Mouse (Mus musculus): ENCODE data around the gene Uhrf1bp1l.

The Uhrf1bp1l gene

GRCm38 (mm10) chr10:89745666-89746020 is 852 bp downstream of the Uhrf1bp1l start:
- peak; percentile 38 for DNase-seq (ENCODE audit: low read depth, low spot score)

DNA sequence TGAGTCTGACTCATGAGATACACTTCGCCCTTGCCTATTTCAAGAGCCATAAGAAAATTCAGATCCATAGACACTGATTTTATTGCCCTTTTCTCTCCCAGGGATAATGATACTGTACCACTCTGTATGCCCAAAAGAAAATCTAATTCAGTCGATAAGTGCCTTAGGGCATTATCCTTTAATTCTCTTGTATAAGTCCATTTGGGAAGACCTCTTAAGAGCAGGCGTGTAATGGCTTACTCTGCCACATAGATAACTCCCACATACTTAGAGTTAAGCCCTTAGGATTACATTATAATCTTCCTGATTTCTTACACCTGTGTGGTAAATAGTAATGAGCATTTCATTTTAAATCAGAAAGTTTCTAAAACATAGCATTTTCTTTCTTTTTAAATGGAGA is 1.8 kb downstream of the Uhrf1bp1l start:
- no peak for DNase-seq (ENCODE audit: low read depth, low spot score)

GRCm38 (mm10) chr10:89747221-89747905 is 2.6 kb downstream of the Uhrf1bp1l start:
- DNase-seq (ENCODE audit: low read depth, low spot score) = no peak

DNA sequence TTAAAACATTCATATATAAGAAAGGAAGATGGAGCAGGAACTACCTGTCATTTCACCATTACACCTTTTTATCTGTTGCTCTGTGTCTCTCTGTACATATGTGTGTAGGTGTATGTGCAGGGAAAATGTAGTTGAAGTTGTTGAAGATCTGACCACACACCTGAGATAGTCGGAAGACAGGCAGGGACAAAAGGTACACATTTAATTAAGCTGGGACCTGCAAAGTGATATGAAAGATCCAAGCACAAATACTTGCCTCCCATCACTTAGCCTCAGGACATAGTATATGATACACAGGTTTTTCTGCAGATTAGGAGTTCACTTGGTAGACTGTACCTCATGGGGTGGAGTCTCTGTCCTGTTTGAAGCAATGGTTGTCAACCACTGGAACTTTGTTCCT is 3.1 kb downstream of the Uhrf1bp1l start:
- DNase-seq (ENCODE audit: low read depth, low spot score) = no peak

DNA sequence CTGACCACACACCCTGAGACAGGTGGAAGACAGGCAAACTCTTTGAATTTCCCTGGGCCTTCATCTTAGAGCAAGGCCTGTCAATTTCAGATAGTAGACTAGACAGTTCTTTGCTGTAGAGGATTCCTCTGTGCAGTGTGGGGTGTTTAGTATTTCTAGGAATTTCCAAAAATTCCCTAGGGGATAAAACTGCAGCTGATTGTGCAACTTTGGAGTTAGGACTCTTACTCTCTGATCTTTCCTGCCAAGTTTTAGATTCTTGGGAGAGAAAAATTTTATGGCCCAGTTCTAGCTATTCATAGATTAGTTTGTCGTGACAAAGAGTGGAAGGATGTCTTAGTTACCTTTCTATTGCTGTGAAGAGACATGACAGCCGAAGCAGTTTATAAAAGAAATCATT is 3.8 kb downstream of the Uhrf1bp1l start:
- no peak for DNase-seq (ENCODE audit: low read depth, low spot score)

DNA sequence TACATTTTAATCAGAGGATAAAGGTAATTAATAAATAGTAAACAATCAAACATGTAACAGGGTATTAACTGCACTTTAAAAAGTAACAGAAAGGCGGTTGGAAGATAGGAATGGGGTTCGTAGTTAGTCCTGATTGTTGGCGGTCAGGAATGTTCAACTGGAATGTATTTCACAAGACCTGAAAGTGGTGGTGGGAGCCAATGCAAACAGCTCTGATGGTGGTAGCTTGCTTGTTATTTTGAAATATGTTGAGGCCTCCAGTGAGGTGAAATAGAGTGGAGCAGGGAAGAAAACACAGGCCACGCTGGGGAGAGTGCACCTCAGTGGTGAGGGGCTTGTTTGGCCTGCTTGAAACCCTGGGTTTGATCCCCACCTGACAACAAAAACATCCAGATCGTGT is 6.3 kb downstream of the Uhrf1bp1l start:
- DNase-seq (ENCODE audit: low read depth, low spot score) = no peak

GRCm38 (mm10) chr10:89755231-89755630 is 10.4 kb downstream of the Uhrf1bp1l start:
- DNase-seq (ENCODE audit: low read depth, low spot score) = no peak

DNA sequence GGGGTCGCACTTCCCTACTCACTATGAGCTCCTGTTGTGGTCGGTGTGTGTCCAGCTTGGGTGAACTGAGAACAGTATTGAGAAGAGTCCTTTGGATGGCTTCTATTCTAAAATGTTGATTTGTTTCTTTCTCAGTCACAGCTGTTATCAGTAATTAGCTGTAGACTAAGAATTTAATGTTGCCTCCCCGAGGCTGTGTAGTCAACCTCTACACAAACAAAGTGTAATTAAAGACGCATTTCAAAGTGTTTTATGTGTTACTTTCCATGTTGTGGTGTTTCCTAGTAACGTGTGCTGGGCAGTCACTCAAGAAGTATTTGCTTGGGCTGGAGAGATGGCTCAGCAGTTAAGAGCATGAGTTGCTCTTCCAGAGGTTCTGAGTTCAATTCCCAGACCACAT is 16.0 kb downstream of the Uhrf1bp1l start:
- peak; percentile 25 for DNase-seq (ENCODE audit: low read depth, low spot score)

GRCm38 (mm10) chr10:89764457-89765121 is 19.8 kb downstream of the Uhrf1bp1l start:
- DNase-seq (ENCODE audit: low read depth, low spot score) = no peak

DNA sequence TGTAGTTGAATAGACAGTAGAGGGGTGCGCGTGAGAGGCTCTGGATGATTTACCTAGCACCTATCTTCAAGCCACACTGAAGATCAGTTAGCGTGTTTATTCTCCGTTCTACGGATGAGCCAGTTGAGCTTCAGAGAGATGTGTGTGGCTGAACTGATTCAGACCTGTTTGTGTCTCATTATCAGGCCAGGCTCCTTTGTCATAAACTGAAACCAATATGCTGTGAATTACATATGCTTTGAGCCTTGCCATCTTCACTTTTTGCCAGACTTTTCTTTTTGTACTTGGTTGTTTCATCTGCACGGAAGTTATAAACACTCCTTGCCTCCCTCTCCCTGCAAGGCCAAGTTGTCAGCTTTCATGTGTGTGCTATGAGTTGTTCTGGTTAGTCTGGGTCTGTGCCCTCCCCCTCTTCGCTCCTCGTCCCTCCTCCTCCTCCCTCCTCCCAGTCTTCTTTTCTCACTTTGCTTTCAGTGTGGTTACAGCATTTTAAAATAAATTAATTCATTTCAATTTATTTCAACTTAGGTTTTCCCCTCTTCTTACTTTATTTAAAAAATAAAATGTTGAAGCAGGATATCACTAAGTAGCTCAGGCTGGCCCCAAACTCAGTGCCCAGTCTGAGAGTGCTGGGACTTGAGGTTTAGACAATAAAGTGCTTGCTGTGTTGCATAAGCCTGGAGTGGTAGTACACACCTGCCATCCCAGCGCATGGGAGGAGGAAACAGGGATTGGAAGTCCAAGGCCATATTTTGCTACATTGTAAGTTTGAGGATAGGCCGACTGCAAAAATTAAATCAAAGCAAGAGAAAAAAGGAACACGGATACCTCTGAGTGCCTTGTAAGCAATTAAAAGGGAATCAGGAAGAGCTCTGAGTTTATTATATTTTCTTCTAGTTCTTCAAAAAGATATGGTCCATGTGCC is 21.3 kb downstream of the Uhrf1bp1l start:
- DNase-seq (ENCODE audit: low read depth, low spot score) = no peak

DNA sequence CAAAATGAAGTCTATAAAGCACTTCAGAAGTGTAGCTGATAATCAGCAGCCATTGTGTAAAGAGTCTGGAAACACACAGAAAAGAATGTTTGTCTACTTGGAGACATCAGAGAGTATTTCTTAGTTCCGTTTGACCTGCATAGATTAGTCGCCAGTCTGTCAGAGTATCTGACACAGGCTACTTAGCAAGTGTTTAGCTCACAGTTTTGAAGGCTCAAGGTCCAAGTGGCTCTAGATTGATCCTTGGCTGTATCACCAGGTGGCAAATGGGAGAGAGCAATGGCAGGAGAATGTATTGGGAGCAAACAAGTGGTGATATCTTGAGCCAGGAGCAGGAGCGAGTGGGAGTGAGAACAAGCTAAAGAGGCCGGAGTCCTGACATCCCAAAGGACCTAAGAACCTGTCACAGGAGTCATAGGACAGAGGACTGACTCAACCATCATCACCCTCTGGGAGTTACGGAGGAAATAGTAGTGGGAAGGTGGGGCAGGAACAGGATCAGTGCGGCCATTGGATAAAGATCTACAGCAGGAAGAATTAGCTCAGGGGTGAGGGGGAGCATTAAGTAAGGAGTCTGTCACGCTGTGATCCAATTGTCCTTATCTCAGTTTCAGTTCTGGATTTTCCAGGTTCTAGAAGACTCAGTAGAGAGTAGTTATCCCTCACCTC is 23.7 kb downstream of the Uhrf1bp1l start:
- DNase-seq (ENCODE audit: low read depth, low spot score) = no peak

DNA sequence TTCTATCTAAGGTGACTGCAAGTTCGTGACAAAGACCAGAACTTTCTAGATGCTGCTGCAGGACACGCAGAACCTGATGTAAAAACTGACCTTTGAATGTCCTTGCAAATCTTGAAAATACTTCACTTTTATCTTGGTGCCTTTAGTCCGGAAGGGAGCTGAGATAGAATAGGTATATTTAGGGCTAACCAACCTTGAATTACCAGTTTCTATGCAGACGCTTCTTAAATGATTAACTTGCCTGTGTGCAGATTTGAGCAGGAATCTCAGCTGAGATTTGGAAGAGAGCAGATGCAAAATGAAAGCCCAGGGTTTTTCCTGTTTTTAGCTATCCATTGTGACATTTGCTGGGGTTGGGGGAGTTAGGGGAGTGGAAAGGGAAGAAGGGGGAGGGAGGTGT is 24.3 kb downstream of the Uhrf1bp1l start:
- DNase-seq (ENCODE audit: low read depth, low spot score) = no peak

DNA sequence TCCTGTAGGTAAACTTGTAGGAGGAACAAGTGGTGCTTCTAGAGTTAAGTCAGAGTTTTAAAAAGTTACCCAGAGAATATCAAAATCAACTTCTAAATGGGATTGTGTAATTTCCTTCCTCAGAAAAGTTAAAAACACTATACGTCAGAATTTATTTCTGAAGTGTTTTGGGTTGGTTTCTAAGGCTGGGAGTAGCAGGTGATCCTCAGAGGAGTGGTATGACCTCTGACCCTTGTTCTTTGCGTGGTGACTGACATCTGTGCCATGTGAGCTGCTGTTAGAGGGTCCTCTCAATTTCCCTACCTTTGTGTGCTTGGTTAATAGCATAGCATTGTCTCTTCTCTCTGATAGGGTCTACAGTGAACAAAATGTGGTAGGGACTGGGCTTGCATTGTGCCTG is 27.1 kb downstream of the Uhrf1bp1l start:
- no peak for DNase-seq (ENCODE audit: low read depth, low spot score)

- no peak for DNase-seq (ENCODE audit: low read depth, low spot score)
These were observed 31.2 kb downstream of the Uhrf1bp1l start for GRCm38 (mm10) chr10:89776029-89776428.

GRCm38 (mm10) chr10:89791870-89792269 is 47.1 kb downstream of the Uhrf1bp1l start:
- no peak for DNase-seq (ENCODE audit: low read depth, low spot score)

GRCm38 (mm10) chr10:89794121-89794520 is 49.3 kb downstream of the Uhrf1bp1l start:
- no peak for DNase-seq (ENCODE audit: low read depth, low spot score)

GRCm38 (mm10) chr10:89819146-89819545 is 74.4 kb downstream of the Uhrf1bp1l start:
- DNase-seq (ENCODE audit: low read depth, low spot score) = no peak

GRCm38 (mm10) chr10:89823906-89824305 is 79.1 kb downstream of the Uhrf1bp1l start:
- DNase-seq (ENCODE audit: low read depth, low spot score) = peak; percentile 8

DNA sequence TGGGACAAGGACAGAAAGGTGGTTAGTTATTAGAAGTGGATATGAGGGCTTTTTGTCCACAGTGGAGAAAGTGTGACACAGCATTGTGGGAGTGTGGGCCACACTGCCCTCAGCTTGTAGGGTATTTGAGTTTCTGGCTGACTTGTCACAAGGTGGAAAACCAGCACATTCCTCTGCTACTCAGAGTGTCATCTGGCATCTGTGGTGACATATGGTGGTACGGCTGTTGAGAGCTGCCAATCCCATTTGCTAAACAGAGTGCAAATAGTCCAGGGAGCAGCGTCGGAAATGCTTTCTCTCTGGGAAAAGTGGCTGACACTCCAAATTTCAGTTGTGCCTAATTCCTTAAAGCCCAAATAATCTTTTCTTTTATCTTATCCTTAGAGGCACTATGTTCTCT is 82.1 kb downstream of the Uhrf1bp1l start:
- no peak for DNase-seq (ENCODE audit: low read depth, low spot score)

GRCm38 (mm10) chr10:89832334-89832733 is 87.5 kb downstream of the Uhrf1bp1l start:
- no peak for DNase-seq (ENCODE audit: low read depth, low spot score)

DNA sequence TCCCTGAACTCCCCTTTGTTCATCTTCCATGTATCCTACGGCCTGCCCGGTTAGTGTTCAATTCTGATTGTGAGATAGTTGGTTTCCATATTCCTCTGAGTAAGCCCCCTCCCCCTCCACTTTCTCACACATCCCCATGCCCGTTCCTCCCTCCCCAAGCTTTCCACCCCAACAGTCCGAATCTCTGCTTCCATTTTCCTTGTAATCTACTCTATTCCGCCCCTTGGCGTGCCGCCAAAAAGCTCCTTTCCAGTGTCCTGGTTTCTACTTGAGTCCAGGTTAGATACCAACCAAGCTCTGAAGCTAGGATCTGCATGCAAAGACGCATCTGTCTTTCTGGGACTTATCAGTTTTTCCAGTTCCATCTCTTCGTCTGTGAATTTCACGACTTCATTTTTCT is 88.4 kb downstream of the Uhrf1bp1l start:
- DNase-seq (ENCODE audit: low read depth, low spot score) = no peak

DNA sequence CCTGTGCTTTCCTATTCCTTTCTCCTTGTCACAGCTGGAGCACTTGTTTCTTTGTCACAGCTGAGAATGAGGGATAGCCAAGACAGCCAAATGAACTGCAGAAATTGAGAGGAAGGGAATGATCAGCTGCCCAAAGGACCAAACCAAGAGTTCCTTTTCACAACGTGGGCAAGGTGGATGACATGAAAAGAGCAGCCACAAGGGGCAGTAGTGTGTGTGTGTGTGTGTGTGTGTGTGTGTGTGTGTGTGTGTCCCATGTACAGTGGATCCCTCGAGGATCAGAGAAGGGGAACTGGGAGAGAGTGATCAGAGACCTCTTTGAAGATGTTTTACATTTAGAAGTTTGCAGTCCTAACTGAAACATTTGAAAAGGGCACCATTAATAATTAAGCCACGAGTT is 92.7 kb downstream of the Uhrf1bp1l start:
- DNase-seq (ENCODE audit: low read depth, low spot score) = no peak

Measured in forelimb bud, embryonic 11.5 days (tissue).